Mouse (Mus musculus) testis, adult 2 months (tissue): ENCODE measurements at regions not wholly inside any gene's neighbourhood (a gene's known extent, or its start where the extent isn't known, plus 50 kb on each side); places are given as distances from the start of the nearest gene placed in this dataset.
A peak's percentile ranks its signal among the peaks of the same experiment; 100 is the strongest.

Experiments
- H3K27ac ChIP-seq: fragments of 200-500 bp; 2 replicates; pipeline ENCODE4 v1.5.1; 2012; ENCODE audit warnings: low read depth, low read length; ENCODE audit not compliant: control insufficient read depth, insufficient read depth
- H3K27me3 ChIP-seq: fragments of 200-500 bp; 2 replicates; pipeline ENCODE4 v1.6.1; 2012; ENCODE audit warnings: mild to moderate bottlenecking, low read length, moderate library complexity; ENCODE audit not compliant: control insufficient read depth, insufficient read depth
- H3K36me3 ChIP-seq: fragments of 200-500 bp; 2 replicates; pipeline ENCODE4 v1.6.1; 2012; ENCODE audit warnings: mild to moderate bottlenecking, low read length; ENCODE audit not compliant: control insufficient read depth, insufficient read depth
- H3K4me1 ChIP-seq: fragments of 200-500 bp; 2 replicates; pipeline ENCODE4 v1.6.1; 2012; ENCODE audit warnings: low read length; ENCODE audit not compliant: control insufficient read depth, insufficient read depth
- H3K4me3 ChIP-seq: fragments of 200-500 bp; 2 replicates; pipeline ENCODE4 v1.5.1; 2012; ENCODE audit warnings: low read depth, mild to moderate bottlenecking, low read length, moderate library complexity, mixed read lengths; ENCODE audit not compliant: control insufficient read depth
- CTCF ChIP-seq: fragments of 200-500 bp; IDR thresholded peaks from 2 replicates; pipeline ENCODE4 v1.5.1; 2012; ENCODE audit warnings: low read depth, mild to moderate bottlenecking, inconsistent platforms, low read length, moderate library complexity; ENCODE audit not compliant: control insufficient read depth, insufficient read depth, insufficient replicate concordance
- POLR2A ChIP-seq: fragments of 200-500 bp; IDR thresholded peaks from 2 replicates; pipeline ENCODE4 v1.6.1; 2012; ENCODE audit warnings: low read depth, mild to moderate bottlenecking, inconsistent platforms, low read length, moderate library complexity; ENCODE audit not compliant: control insufficient read depth

- H3K4me1 ChIP-seq = no peaks in the 10 kb centered on the region
- no peaks in the 10 kb centered on the region for H3K27me3 ChIP-seq
- no peak overlapping the region for H3K27ac ChIP-seq
- H3K36me3 ChIP-seq = no peaks in the 10 kb centered on the region
- no peak overlapping the region for H3K4me3 ChIP-seq
- no peak for TF ChIP-seq CTCF
- no peak for TF ChIP-seq POLR2A
Observed at GRCm38 (mm10) chr1:186458099-186458637, 247.6 kb downstream of the Tgfb2 start.

- Histone ChIP-seq H3K27me3 (no peaks in the 10 kb centered on the region), H3K4me3 (no peak overlapping the region), H3K27ac (no peak overlapping the region), H3K4me1 (no peaks in the 10 kb centered on the region), H3K36me3 (no peaks in the 10 kb centered on the region)
- no peak for TF ChIP-seq CTCF
- TF ChIP-seq POLR2A = no peak
Observed at GRCm38 (mm10) chr1:186457098-186457497, 248.7 kb downstream of the Tgfb2 start.

GRCm38 (mm10) chr1:186456131-186456530, 249.7 kb downstream of the Tgfb2 start:
- H3K27me3 ChIP-seq = no peaks in the 10 kb centered on the region
- H3K4me3 ChIP-seq = no peak overlapping the region
- no peak for TF ChIP-seq POLR2A
- peak; percentile 43; the same call in 1 of the 2 replicates for TF ChIP-seq CTCF
- no peaks in the 10 kb centered on the region for H3K36me3 ChIP-seq
- H3K27ac ChIP-seq = no peak overlapping the region
- H3K4me1 ChIP-seq = no peaks in the 10 kb centered on the region

GRCm38 (mm10) chr1:186455177-186455660, 250.6 kb downstream of the Tgfb2 start:
- H3K27ac ChIP-seq = no peak overlapping the region
- H3K36me3 ChIP-seq = no peaks in the 10 kb centered on the region
- TF ChIP-seq POLR2A (no peak), CTCF (no peak)
- H3K27me3 ChIP-seq = no peaks in the 10 kb centered on the region
- H3K4me1 ChIP-seq = no peaks in the 10 kb centered on the region
- H3K4me3 ChIP-seq = no peak overlapping the region

GRCm38 (mm10) chr1:186454393-186455085, 251.2 kb downstream of the Tgfb2 start:
- Histone ChIP-seq H3K27me3 (no peaks in the 10 kb centered on the region), H3K27ac (no peak overlapping the region), H3K4me1 (no peaks in the 10 kb centered on the region), H3K4me3 (no peak overlapping the region), H3K36me3 (no peaks in the 10 kb centered on the region)
- TF ChIP-seq POLR2A (no peak), CTCF (no peak)

- H3K27ac ChIP-seq = no peak overlapping the region
- no peak overlapping the region for H3K4me3 ChIP-seq
- H3K36me3 ChIP-seq = no peaks in the 10 kb centered on the region
- no peaks in the 10 kb centered on the region for H3K4me1 ChIP-seq
- H3K27me3 ChIP-seq = no peaks in the 10 kb centered on the region
- TF ChIP-seq POLR2A (no peak), CTCF (no peak)
Observed at GRCm38 (mm10) chr1:186448841-186449650, 256.7 kb downstream of the Tgfb2 start.

GRCm38 (mm10) chr1:186447521-186447920, 258.3 kb downstream of the Tgfb2 start:
- Histone ChIP-seq H3K27ac (no peak overlapping the region), H3K36me3 (no peaks in the 10 kb centered on the region), H3K4me1 (no peaks in the 10 kb centered on the region), H3K27me3 (no peaks in the 10 kb centered on the region), H3K4me3 (no peak overlapping the region)
- no peak for TF ChIP-seq CTCF
- no peak for TF ChIP-seq POLR2A
